Mouse (Mus musculus): ENCODE data around the gene Slc38a8. TPM values are rescaled to one million over a fixed set of nuclear protein-coding genes. Genes with fewer than 3 reads are reported as not detected.

The Slc38a8 gene
- polyA plus RNA-seq, 1 experiment from 2014 or later, result not detected

- peak overlapping the region; percentile 43 for H3K4me3 ChIP-seq
- H3K4me1 ChIP-seq, result peaks cover 33% of the 10 kb centered on the region
- H3K27ac ChIP-seq, result peak overlapping the region; percentile 2; the same call in 1 of the 2 replicates
- H3K36me3 ChIP-seq, result peaks cover under 1% of the 10 kb centered on the region
- peak; percentile 46 for ATAC-seq
- H3K4me2 ChIP-seq, result peak overlapping the region; percentile 50
- no peaks in the 10 kb centered on the region for H3K9me3 ChIP-seq (replicated peaks)
- peak overlapping the region; percentile 28; the same call in 1 of the 2 replicates for H3K9ac ChIP-seq
- WGBS (ENCODE audit: insufficient replicate concordance), result 12% methylated on average over 9 of the region's 9 CpGs
- no peaks in the 10 kb centered on the region for H3K27me3 ChIP-seq (replicated peaks)
These were observed 64.6 kb downstream of the Slc38a8 start for GRCm38 (mm10) chr8:119436933-119437332.

DNA sequence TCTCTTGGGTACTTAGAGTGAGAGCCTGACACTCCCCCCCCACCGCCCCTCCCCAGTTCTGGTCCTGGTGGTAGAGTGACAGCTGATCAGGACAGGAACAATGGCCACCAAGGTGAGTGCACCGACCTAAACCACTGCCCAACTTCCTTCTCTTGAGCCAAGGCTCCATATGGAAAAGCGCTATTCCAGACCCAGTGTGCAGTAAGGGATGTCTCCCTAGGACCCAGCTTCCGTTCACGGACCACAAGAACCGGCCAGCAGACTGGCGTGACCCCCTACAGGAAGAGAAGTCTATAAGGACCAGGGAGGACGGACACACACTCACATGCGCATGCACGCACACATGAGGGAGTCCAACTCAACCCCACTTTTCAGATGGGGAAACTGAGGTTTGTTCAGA lies 65.2 kb downstream of the Slc38a8 start:
- Histone ChIP-seq H3K27ac (peak overlapping the region; percentile 2; the same call in 1 of the 2 replicates), H3K4me3 (no peak overlapping the region), H3K9ac (no peak overlapping the region), H3K4me2 (peak overlapping the region; percentile 50), H3K27me3 (replicated peaks) (no peaks in the 10 kb centered on the region), H3K36me3 (no peaks in the 10 kb centered on the region), H3K9me3 (replicated peaks) (no peaks in the 10 kb centered on the region), H3K4me1 (peaks cover 34% of the 10 kb centered on the region)
- no peak for ATAC-seq
- WGBS (ENCODE audit: insufficient replicate concordance), result 61% methylated on average over 10 of the region's 10 CpGs

DNA sequence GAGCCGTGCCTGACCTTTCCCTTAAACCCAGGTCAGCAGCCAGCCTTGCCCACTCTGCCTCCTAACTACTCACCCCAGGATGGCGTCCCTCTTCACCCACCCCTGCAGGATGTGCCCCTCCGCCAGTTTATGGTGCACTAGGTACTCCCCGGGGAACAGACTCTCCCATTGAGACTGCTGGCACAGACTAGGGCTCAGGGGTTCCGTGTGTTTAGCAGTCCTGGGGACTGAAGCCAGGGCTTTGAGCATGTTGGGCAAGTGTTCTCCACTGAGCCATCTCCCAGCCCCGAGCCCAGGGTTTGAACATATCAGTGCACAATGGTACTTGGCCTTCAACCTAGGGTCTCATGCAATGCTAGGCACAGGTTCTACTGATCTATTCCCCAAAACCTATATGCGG lies 66.0 kb downstream of the Slc38a8 start:
- no peak for ATAC-seq
- Histone ChIP-seq H3K4me1 (peaks cover 34% of the 10 kb centered on the region), H3K4me2 (no peak overlapping the region), H3K9ac (no peak overlapping the region), H3K27ac (no peak overlapping the region), H3K9me3 (replicated peaks) (no peaks in the 10 kb centered on the region), H3K4me3 (no peak overlapping the region), H3K27me3 (replicated peaks) (no peaks in the 10 kb centered on the region), H3K36me3 (no peaks in the 10 kb centered on the region)
- 66% methylated on average over 7 of the region's 7 CpGs for WGBS (ENCODE audit: insufficient replicate concordance)

DNA sequence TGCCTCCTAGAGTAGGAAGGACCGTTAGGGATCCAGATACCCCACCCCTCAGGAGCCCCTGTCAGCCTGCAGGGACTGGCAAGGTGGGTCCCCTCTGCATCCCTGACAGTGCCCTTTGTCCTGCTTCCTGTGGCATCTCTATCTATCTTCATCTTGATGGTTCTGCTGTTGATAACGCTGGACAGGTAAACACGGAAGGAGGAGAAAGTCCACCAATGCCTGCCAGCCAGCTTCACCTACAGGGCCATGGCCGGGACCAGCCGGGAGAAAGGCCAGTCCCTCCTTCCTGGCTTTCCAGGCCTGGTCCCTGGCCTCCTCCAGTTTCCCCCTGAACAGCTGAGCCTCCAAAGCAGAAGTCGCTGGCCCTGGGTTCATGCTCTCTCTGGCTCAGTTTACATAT lies 66.9 kb downstream of the Slc38a8 start:
- no peaks in the 10 kb centered on the region for H3K9me3 ChIP-seq (replicated peaks)
- no peak overlapping the region for H3K9ac ChIP-seq
- H3K36me3 ChIP-seq, result no peaks in the 10 kb centered on the region
- WGBS (ENCODE audit: insufficient replicate concordance), result 58% methylated on average over 6 of the region's 6 CpGs
- no peak overlapping the region for H3K4me3 ChIP-seq
- ATAC-seq, result no peak
- peaks cover 27% of the 10 kb centered on the region for H3K4me1 ChIP-seq
- H3K27ac ChIP-seq, result 0 out of 2 replicates have a peak overlapping the region, but pooled peaks have one; percentile 27
- H3K4me2 ChIP-seq, result no peak overlapping the region
- no peaks in the 10 kb centered on the region for H3K27me3 ChIP-seq (replicated peaks)

- Histone ChIP-seq H3K9ac (no peak within 1 kb of the TSS), H3K9me3 (replicated peaks) (no peaks in the 10 kb centered on the region), H3K36me3 (no peaks in the 10 kb centered on the region), H3K4me1 (peaks cover 36% of the 10 kb centered on the region), H3K27me3 (replicated peaks) (no peaks in the 10 kb centered on the region), H3K27ac (peak within 1 kb of the TSS; percentile 62), H3K4me2 (no peak within 1 kb of the TSS), H3K4me3 (no peak within 1 kb of the TSS)
- ATAC-seq, result no peak
- 75% methylated on average over 13 of the region's 13 CpGs for WGBS (ENCODE audit: insufficient replicate concordance)
These were observed 67.8 kb downstream of the Slc38a8 start, which contains the start of gene Osgin1 for GRCm38 (mm10) chr8:119433582-119434174. Gene Osgin1, plus strand, starts transcription at chr8:119434124.

GRCm38 (mm10) chr8:119432372-119432771 lies 69.1 kb downstream of the Slc38a8 start:
- Histone ChIP-seq H3K9me3 (replicated peaks) (no peaks in the 10 kb centered on the region), H3K9ac (no peak overlapping the region), H3K27me3 (replicated peaks) (no peaks in the 10 kb centered on the region), H3K4me2 (no peak overlapping the region), H3K36me3 (no peaks in the 10 kb centered on the region), H3K4me1 (peaks cover 45% of the 10 kb centered on the region), H3K4me3 (no peak overlapping the region), H3K27ac (peak overlapping the region; percentile 70)
- peak; percentile 68 for ATAC-seq
- WGBS (ENCODE audit: insufficient replicate concordance), result 65% methylated on average over 3 of the region's 3 CpGs

DNA sequence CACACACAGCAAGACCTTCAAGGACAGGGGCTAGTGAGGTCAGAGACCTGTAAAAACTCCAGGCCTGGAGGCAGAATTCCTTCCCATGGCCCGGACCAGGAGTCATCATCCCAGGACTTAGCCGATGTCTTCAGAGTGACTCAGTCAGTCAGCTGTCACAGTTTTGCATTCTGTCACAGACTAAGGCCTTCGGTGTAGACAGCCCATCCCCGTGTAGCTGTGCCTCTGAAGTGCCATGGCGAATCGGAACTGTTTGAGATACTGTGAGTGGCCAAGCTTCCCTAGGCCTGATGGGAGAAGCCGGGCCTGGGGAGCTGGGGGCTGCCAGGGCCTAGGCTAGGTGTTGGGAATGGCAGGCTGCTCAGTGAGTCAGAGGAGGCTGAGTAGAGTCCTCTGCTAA lies 70.8 kb downstream of the Slc38a8 start:
- no peaks in the 10 kb centered on the region for H3K9me3 ChIP-seq (replicated peaks)
- no peak for ATAC-seq
- 0 out of 2 replicates have a peak overlapping the region, but pooled peaks have one; percentile 23 for H3K27ac ChIP-seq
- H3K4me3 ChIP-seq, result no peak overlapping the region
- peaks cover 44% of the 10 kb centered on the region for H3K4me1 ChIP-seq
- H3K36me3 ChIP-seq, result no peaks in the 10 kb centered on the region
- 75% methylated on average over 7 of the region's 7 CpGs for WGBS (ENCODE audit: insufficient replicate concordance)
- no peaks in the 10 kb centered on the region for H3K27me3 ChIP-seq (replicated peaks)
- H3K4me2 ChIP-seq, result no peak overlapping the region
- H3K9ac ChIP-seq, result no peak overlapping the region

DNA sequence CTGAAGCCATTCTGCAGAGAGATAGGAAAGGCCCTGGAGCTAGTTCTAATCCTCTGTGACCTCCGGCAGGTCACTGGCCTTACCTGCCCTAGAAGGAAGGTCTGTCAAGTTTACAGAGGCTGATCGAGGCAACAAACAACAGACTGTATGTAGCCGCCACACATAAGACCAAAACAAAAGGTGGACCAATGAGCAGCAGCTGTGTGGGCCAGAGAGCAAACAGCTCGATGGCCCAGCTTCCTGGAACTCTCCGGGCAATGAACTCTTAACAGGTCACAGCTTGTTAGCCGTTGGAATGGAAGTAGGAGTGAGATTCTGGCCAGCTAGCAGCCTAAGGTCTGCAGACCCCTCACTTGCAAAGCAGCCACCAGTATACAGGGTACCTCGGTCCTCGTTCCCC lies 71.2 kb downstream of the Slc38a8 start:
- Histone ChIP-seq H3K9me3 (replicated peaks) (no peaks in the 10 kb centered on the region), H3K27ac (peak overlapping the region; percentile 23; the same call in 1 of the 2 replicates), H3K4me1 (peaks cover 48% of the 10 kb centered on the region), H3K9ac (no peak overlapping the region), H3K27me3 (replicated peaks) (no peaks in the 10 kb centered on the region), H3K4me3 (no peak overlapping the region), H3K4me2 (no peak overlapping the region), H3K36me3 (no peaks in the 10 kb centered on the region)
- no peak for ATAC-seq
- 62% methylated on average over 8 of the region's 8 CpGs for WGBS (ENCODE audit: insufficient replicate concordance)

Other genes with a start within 250 kb of the Slc38a8 start
- gene Hsbp1, start 157.2 kb downstream of the Slc38a8 start, polyA plus RNA-seq (2016; fragmentation: Nextera tagmentation; extraction: Ambion mirVana), result 96.0 and 96.2 TPM in 2 replicates
- gene Mlycd, start 106.8 kb downstream of the Slc38a8 start, polyA plus RNA-seq (2016; fragmentation: Nextera tagmentation; extraction: Ambion mirVana), result 11.7 TPM in 2 replicates
- gene Osgin1, start 67.6 kb downstream of the Slc38a8 start, polyA plus RNA-seq (2016; fragmentation: Nextera tagmentation; extraction: Ambion mirVana), result 13.3 and 13.6 TPM in 2 replicates
- gene Necab2, start 55.0 kb downstream of the Slc38a8 start, polyA plus RNA-seq (2016; fragmentation: Nextera tagmentation; extraction: Ambion mirVana), result 0.23 and 0.25 TPM in 2 replicates
- 45.7 and 48.8 TPM in 2 replicates for gene Mbtps1, start 57.0 kb upstream of the Slc38a8 start, polyA plus RNA-seq (2016; fragmentation: Nextera tagmentation; extraction: Ambion mirVana)
- gene Hsdl1, start 73.5 kb upstream of the Slc38a8 start, polyA plus RNA-seq (2016; fragmentation: Nextera tagmentation; extraction: Ambion mirVana), result 25.0 and 25.5 TPM in 2 replicates
- gene Dnaaf1, start 73.5 kb upstream of the Slc38a8 start, polyA plus RNA-seq (2016; fragmentation: Nextera tagmentation; extraction: Ambion mirVana), result 0.11 and 0.13 TPM in 2 replicates
- gene Taf1c, start 103.5 kb upstream of the Slc38a8 start, polyA plus RNA-seq (2016; fragmentation: Nextera tagmentation; extraction: Ambion mirVana), result 10.2 and 10.7 TPM in 2 replicates
- 0.08 TPM in 1 of 2 replicates, not detected in the other for gene Adad2, start 111.0 kb upstream of the Slc38a8 start, polyA plus RNA-seq (2016; fragmentation: Nextera tagmentation; extraction: Ambion mirVana)
- gene Kcng4, start 134.0 kb upstream of the Slc38a8 start, polyA plus RNA-seq (2016; fragmentation: Nextera tagmentation; extraction: Ambion mirVana), result not detected in 2 replicates
- 0.41 and 0.66 TPM in 2 replicates for gene Wfdc1, start 164.7 kb upstream of the Slc38a8 start, polyA plus RNA-seq (2016; fragmentation: Nextera tagmentation; extraction: Ambion mirVana)
- gene Atp2c2, start 198.3 kb upstream of the Slc38a8 start, polyA plus RNA-seq (2016; fragmentation: Nextera tagmentation; extraction: Ambion mirVana), result 0.07 and 0.14 TPM in 2 replicates